Mouse (Mus musculus) liver, embryonic 12.5 days (tissue): ENCODE results near the gene Akirin1. TPM values are rescaled to one million over a fixed set of nuclear protein-coding genes. Genes with fewer than 3 reads are reported as not detected.

Experiments
- polyA plus RNA-seq: library from polyadenylated mRNA; unstranded; fragments of >200 nt; fragmentation: Nextera tagmentation; extraction: Ambion mirVana; gene quantifications from 2 replicates; pipeline ENCODE4 v1.2.1, GENCODE M21; 2016

Gene Akirin1
- polyA plus RNA-seq, 1 experiment from 2014 or later: 37.2 TPM

Other genes with a start within 250 kb of the Akirin1 start
- gene Macf1, start 66.0 kb downstream of the Akirin1 start, polyA plus RNA-seq: 15.1 and 17.5 TPM in 2 replicates
- 224 and 227 TPM in 2 replicates for gene Ndufs5, start 32.1 kb downstream of the Akirin1 start, polyA plus RNA-seq
- 0.08 TPM in 1 of 2 replicates, not detected in the other for gene Rhbdl2, start 37.5 kb upstream of the Akirin1 start, polyA plus RNA-seq
- not detected in 2 replicates for gene 4933427I04Rik, start 109.3 kb upstream of the Akirin1 start, polyA plus RNA-seq
- gene Mycbp, start 154.5 kb upstream of the Akirin1 start, polyA plus RNA-seq: 79.5 and 79.7 TPM in 2 replicates
- gene Rragc, start 167.1 kb upstream of the Akirin1 start, polyA plus RNA-seq: 38.4 and 38.8 TPM in 2 replicates
- not detected in 2 replicates for gene 4930535I16Rik, start 167.7 kb upstream of the Akirin1 start, polyA plus RNA-seq